Mouse (Mus musculus): ENCODE data around the gene Sec14l5. TPM values are rescaled to one million over a fixed set of nuclear protein-coding genes. Genes with fewer than 3 reads are reported as not detected.
A peak's percentile ranks its signal among the peaks of the same experiment; 100 is the strongest.

Gene Sec14l5
- under 1 TPM in 1 of 2 experiments, not detected in 1; 0.13 TPM for total RNA-seq (2021)
- long read RNA-seq, experiment 1 = 0 reads
- long read RNA-seq, experiment 2 = 0 reads

GRCm38 (mm10) chr16:5147037-5147385 is at the start of gene Sec14l5:
TSS of gene Sec14l5 (plus strand) at chr16:5147109.
- no peak for DNase-seq

- DNase-seq = no peak
Measured at GRCm38 (mm10) chr16:5101000-5101399, 45.9 kb upstream of the Sec14l5 start.

GRCm38 (mm10) chr16:5109877-5110276 is 37.0 kb upstream of the Sec14l5 start:
- DNase-seq = no peak

- no peak for DNase-seq
Measured at GRCm38 (mm10) chr16:5111021-5111420, 35.9 kb upstream of the Sec14l5 start.

- DNase-seq = no peak
Measured at GRCm38 (mm10) chr16:5113002-5113550, 33.8 kb upstream of the Sec14l5 start.

GRCm38 (mm10) chr16:5113582-5113981 is 33.3 kb upstream of the Sec14l5 start:
- no peak for DNase-seq

- DNase-seq = no peak
Measured at GRCm38 (mm10) chr16:5119385-5119784, 27.5 kb upstream of the Sec14l5 start.

- DNase-seq = no peak
Measured at GRCm38 (mm10) chr16:5119845-5120244, 27.1 kb upstream of the Sec14l5 start.

GRCm38 (mm10) chr16:5123476-5123875 is 23.4 kb upstream of the Sec14l5 start:
- no peak for DNase-seq

- DNase-seq = no peak
Measured at GRCm38 (mm10) chr16:5130196-5130595, 16.7 kb upstream of the Sec14l5 start.

GRCm38 (mm10) chr16:5130766-5131165 is 16.1 kb upstream of the Sec14l5 start:
- DNase-seq = peak; percentile 69 to 83

- no peak for DNase-seq
Measured at GRCm38 (mm10) chr16:5131251-5131922, 15.5 kb upstream of the Sec14l5 start.

- DNase-seq = peak; percentile 73 to 75
Measured at GRCm38 (mm10) chr16:5132401-5132801, 14.5 kb upstream of the Sec14l5 start, which contains the start of gene Ppl. TSS of gene Ppl (minus strand) at chr16:5132421.

- DNase-seq = peak; percentile 84 to 86
Measured at GRCm38 (mm10) chr16:5134623-5135330, 12.1 kb upstream of the Sec14l5 start.

- DNase-seq = peak; percentile 27 to 41
Measured at GRCm38 (mm10) chr16:5135551-5136261, 11.2 kb upstream of the Sec14l5 start.

- DNase-seq = peak; percentile 87 to 88
Measured at GRCm38 (mm10) chr16:5136505-5136904, 10.4 kb upstream of the Sec14l5 start.

- DNase-seq = no peak
Measured at GRCm38 (mm10) chr16:5137006-5137540, 9.8 kb upstream of the Sec14l5 start.

- DNase-seq = peak; percentile 71 to 72
Measured at GRCm38 (mm10) chr16:5139741-5140140, 7.2 kb upstream of the Sec14l5 start.

GRCm38 (mm10) chr16:5145570-5145969 is 1.3 kb upstream of the Sec14l5 start:
- peak; percentile 59 to 81 for DNase-seq

- peak; percentile 87 to 91 for DNase-seq
Measured at GRCm38 (mm10) chr16:5146367-5147036, 407 bp upstream of the Sec14l5 start.

- no peak for DNase-seq
Measured at GRCm38 (mm10) chr16:5150544-5150943, 3.6 kb downstream of the Sec14l5 start.
